Mouse (Mus musculus): ENCODE data around the gene Tbp.
A peak's percentile ranks its signal among the peaks of the same experiment; 100 is the strongest.
"Not testable (repeated sequence)": the region's sequence is repeated elsewhere in the genome, so short reads cannot be mapped to it uniquely, and the experiment has no call there.

Tbp gene

DNA sequence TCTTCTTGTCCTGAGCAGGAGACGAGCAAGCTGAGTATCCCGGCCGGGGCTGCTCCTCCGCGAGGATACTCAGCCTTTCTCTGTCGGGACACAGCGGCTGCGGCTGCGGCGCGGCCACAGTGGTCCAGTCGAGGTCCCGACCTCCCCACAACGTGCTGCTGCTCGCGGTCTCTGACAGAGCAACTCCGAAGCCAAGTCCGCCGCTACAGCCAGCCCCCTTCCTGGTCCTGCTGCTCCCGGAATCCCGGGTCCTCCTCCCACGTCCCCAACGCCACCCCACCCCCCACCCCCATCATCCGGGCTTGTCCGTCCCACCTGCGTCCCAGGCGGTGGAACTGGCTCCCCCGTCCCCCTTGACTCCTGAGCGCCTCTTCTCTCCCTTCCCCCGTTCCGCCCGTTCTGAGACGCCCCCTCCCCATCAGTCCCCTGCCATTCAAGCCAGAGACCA, 36.8 kb downstream of the Tbp start:
- no peak for DNase-seq (ENCODE audit: low read depth, low spot score)

DNA sequence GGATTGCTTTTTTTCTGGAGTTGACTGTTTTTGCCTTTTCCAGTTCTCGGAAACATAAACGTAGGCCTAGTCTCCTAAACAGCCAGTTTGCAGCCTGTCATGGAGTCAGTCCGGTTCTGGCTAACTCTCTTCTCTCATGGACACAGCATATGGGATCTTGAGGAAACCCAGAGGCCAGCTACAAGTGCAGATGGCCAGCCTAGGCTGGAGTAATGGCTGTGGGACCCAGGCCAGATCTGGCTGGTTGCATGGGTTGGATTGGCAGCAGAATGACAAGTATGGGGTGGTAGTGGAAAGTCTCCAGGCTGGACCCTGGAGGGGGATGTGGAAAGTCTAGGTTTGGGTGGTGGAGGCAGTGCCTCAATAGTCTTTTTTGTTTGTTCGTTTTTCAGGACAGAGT, 40.6 kb downstream of the Tbp start:
- DNase-seq (ENCODE audit: low read depth, low spot score) = no peak

DNA sequence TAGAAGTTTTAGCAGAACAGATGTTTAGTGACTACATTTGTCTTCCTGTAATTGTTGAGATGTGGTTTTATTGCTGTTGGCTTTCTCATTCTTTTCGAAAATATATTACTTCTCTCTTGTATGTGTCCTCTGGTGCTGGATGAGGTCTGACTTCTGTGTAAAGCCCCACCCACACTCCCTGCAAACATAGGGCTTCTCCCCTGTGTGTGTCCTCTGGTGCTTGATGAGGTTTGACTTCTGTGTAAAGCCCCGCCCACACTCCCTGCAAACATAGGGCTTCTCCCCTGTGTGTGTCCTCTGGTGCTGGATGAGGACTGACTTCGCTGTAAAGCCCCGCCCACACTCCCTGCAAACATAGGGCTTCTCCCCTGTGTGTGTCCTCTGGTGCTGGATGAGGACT, 44.2 kb downstream of the Tbp start:
- DNase-seq (ENCODE audit: low read depth, low spot score) = not testable (repeated sequence)

DNA sequence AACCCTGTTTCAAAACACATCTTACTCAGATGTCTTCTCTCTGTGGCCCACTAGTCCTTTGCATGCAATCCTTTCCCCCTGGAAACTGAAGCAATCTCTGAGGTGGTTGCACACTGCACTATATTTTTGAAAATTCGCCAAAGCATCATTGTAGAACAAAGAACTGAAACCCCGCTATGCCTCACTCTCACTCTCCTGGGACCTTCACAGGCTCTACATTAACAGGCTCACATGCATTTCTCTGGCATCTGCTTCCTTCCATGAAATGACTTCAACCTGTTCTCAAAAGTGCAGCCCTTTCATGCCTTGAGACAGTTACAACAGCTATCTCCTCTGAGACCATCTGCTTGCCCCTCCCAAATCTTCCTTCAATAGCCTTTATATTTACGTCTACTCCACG, 46.8 kb downstream of the Tbp start:
- no peak for DNase-seq (ENCODE audit: low read depth, low spot score)

DNA sequence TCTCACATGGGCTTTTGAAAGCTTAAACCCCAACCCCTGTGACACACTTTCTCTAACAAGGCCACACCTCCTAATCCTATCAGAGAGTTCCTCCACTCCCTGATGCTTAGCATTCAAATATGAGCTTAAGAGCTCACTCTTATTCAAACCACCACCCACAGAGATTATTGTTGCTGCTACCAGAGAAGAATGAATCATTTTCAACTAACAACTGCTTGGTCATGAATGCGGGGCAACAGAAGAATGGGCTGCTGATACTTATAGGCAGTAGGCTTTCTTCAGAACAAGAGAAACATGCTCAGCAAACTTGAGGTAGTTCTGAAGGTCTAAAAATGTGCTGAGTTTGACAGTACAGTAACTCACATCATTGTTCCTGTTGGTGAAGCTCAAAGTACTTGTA, 50.0 kb downstream of the Tbp start:
- no peak for DNase-seq (ENCODE audit: low read depth, low spot score)

GRCm38 (mm10) chr17:15559946-15560345, 60.3 kb downstream of the Tbp start:
- no peak for DNase-seq (ENCODE audit: low read depth, low spot score)

DNA sequence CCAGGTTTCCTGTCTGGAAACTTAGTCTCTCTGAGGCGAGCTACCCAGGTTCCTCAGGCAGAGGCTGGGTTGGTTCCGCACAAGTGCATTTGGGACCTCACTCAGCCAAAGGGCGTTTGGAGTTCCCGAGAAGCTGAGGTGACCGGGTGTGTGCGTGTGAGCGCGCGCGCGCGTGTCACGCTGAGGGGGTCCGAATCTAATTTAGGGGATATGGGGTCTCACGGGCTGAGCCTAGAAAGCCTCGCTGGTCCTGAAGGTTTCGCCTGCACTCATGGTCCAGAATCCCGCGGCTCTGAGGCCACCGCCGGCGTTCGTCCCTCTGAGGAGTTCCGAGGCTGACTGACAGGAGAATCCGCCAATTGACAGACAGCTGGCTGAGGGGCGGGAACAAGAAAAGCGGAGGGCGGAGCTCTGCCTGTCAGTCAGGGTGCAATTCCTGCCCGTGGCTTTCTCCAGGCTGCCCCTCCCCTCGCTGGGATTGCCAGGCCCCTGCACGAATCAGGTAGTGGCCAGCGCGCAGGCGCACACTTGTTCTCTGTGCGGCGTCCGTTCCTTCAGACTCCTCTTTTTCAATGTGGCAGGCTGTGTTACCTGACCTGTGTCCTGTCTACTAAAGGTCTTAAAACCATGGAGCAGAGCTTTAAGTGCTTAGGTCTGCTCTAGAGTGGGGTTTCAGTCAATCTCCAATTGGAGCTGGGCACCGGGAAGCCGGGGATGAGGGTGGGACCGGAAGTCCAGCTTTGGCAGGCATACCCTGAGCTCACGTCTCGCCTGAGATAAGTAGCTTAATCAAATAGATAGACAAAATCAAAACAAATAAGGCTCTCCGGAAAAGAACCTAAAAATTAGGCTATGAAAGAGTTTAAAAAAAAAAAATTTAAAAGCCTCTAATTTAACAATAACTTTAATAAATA, 64.6 kb downstream of the Tbp start, which contains the start of gene Prdm9:
Gene Prdm9 (minus strand): TSS at position 341 of the 914 bp plus-strand sequence.
- DNase-seq (ENCODE audit: low read depth, low spot score) = peak; percentile 99

- peak; percentile 8 for DNase-seq (ENCODE audit: low read depth, low spot score)
Measured at GRCm38 (mm10) chr17:15564928-15565300, 65.2 kb downstream of the Tbp start.

GRCm38 (mm10) chr17:15566908-15567307, 67.2 kb downstream of the Tbp start:
- no peak for DNase-seq (ENCODE audit: low read depth, low spot score)

DNA sequence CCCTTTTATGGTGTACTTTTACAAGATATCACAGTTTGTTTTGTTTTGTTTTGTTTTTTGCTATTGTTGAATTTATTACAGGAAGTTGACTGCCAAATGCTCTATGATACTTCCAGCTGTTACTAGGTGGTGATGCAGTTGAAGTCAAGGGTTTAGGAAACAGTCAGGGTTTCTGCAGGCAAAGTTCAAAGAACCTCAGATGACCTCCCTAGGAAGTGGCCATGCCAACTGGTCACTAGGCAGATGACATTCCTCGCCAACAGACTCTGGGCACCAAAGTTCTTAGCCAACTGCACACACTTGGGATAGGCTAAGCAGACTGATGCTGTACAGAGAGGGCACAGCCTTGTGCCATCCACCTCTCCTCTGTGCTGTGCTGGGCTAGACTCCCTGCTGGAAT, 75.4 kb downstream of the Tbp start:
- no peak for DNase-seq (ENCODE audit: low read depth, low spot score)

GRCm38 (mm10) chr17:15577291-15577694, 77.6 kb downstream of the Tbp start:
- peak; percentile 19 for DNase-seq (ENCODE audit: low read depth, low spot score)
